13 mouse cellular contexts compared by ENCODE assay signal in genomic region chr14:25857168-25857621, GRCm38 (mm10). TPM values are rescaled to one million over a fixed set of nuclear protein-coding genes. Genes with fewer than 3 reads are reported as not detected.
DNase-seq lines count a peak whose midpoint lies in the region; ATAC-seq and TF ChIP-seq lines count a peak whose summit lies in the region.
"Had no signal": no experiment of that assay in that cellular context is flagged by ENCODE, and none has a peak within 500 bp of the region (broad histone marks: within the 10 kb centered on the region; RNA-seq: fewer than 3 reads in every experiment).

No protein-coding gene starts in this region.

- DNase-seq in CH12.LX (ENCODE audit: extremely low read depth): no peak
- peak; percentile 37 for DNase-seq in naive thymus-derived CD4-positive, alpha-beta T cell, adult 2 months (ENCODE audit: low read depth)
- DNase-seq in layer of hippocampus, postnatal 14 days (ENCODE audit: low spot score in 2 of 2): no peak
- DNase-seq in kidney, postnatal 36 days: no peak
- DNase-seq: gastrocnemius, postnatal 10 days; kidney, adult 2 months had no signal

- no peaks in the 10 kb centered on the region for H3K36me3 ChIP-seq in heart, embryonic 14.5 days (ENCODE audit: control insufficient read depth, insufficient read depth, low read length)
- no peaks in the 10 kb centered on the region for H3K36me3 ChIP-seq in heart, embryonic 12.5 days
- H3K36me3 ChIP-seq in CH12.LX (replicated peaks in 1 of 2; ENCODE audit: control insufficient read depth in 1 of 2, insufficient read depth in 1 of 2, low read length in 1 of 2): no peaks in the 10 kb centered on the region
- H3K36me3 ChIP-seq in liver, embryonic 12.5 days: no peaks in the 10 kb centered on the region
- H3K36me3 ChIP-seq in midbrain, embryonic 13.5 days: no peaks in the 10 kb centered on the region

- dilution Hi-C loops in CH12.LX (cut with MboI; ENCODE audit: extremely low pct_ligation_motif_present, extremely low pct_unique_long_range_greater_than_20kb, low sequenced_read_pairs): no loop called here

- no peak for TF ChIP-seq CTCF in CH12.LX (conservative IDR thresholded peaks at IDR 0.05 in 1 of 2, IDR thresholded peaks at IDR 0.05 in 1 of 2; ENCODE audit: low read depth in 2 of 2, low read length in 2 of 2)

- H3K27me3 ChIP-seq in heart, embryonic 14.5 days (ENCODE audit: control insufficient read depth, insufficient read depth, low read length): no peaks in the 10 kb centered on the region
- H3K27me3 ChIP-seq in heart, embryonic 12.5 days (replicated peaks): no peaks in the 10 kb centered on the region
- no peaks in the 10 kb centered on the region for H3K27me3 ChIP-seq in CH12.LX (replicated peaks)
- no peaks in the 10 kb centered on the region for H3K27me3 ChIP-seq in liver, embryonic 12.5 days (replicated peaks)
- no peaks in the 10 kb centered on the region for H3K27me3 ChIP-seq in midbrain, embryonic 13.5 days

- H3K9me3 ChIP-seq in heart, embryonic 14.5 days (ENCODE audit: control insufficient read depth, low read length): no peaks in the 10 kb centered on the region
- no peaks in the 10 kb centered on the region for H3K9me3 ChIP-seq in heart, embryonic 12.5 days (replicated peaks)
- H3K9me3 ChIP-seq in CH12.LX (replicated peaks; ENCODE audit: low read length): no peaks in the 10 kb centered on the region
- H3K9me3 ChIP-seq in liver, embryonic 12.5 days (replicated peaks): no peaks in the 10 kb centered on the region
- no peaks in the 10 kb centered on the region for H3K9me3 ChIP-seq in midbrain, embryonic 13.5 days

- no peak overlapping the region for H3K4me2 ChIP-seq in heart, embryonic 14.5 days (ENCODE audit: low read length)
- no peak overlapping the region for H3K4me2 ChIP-seq in heart, embryonic 12.5 days
- peak overlapping the region; percentile 55 for H3K4me2 ChIP-seq in CH12.LX (ENCODE audit: insufficient read depth, low read depth, poor library complexity, severe bottlenecking)
- H3K4me2 ChIP-seq in liver, embryonic 12.5 days: peak overlapping the region; percentile 25
- no peak overlapping the region for H3K4me2 ChIP-seq in midbrain, embryonic 13.5 days (replicated peaks)

- H3K9ac ChIP-seq in heart, embryonic 14.5 days (ENCODE audit: low read length): 0 out of 2 replicates have a peak overlapping the region, but pooled peaks have one; percentile 11
- H3K9ac ChIP-seq in heart, embryonic 12.5 days: no peak overlapping the region
- no peak overlapping the region for H3K9ac ChIP-seq in CH12.LX (ENCODE audit: insufficient read depth, low read depth)
- H3K9ac ChIP-seq in liver, embryonic 12.5 days: no peak overlapping the region
- no peak overlapping the region for H3K9ac ChIP-seq in midbrain, embryonic 13.5 days (replicated peaks)

- peaks cover 32 to 34% of the 10 kb centered on the region in 2 experiments for H3K4me1 ChIP-seq in heart, embryonic 14.5 days (ENCODE audit: control insufficient read depth in 2 of 2, insufficient read depth in 2 of 2, low read length in 2 of 2)
- H3K4me1 ChIP-seq in heart, embryonic 12.5 days (replicated peaks): peaks cover 38% of the 10 kb centered on the region
- peaks cover 30 to 50% of the 10 kb centered on the region in 2 experiments for H3K4me1 ChIP-seq in CH12.LX (ENCODE audit: control insufficient read depth in 1 of 2, insufficient read depth in 2 of 2)
- H3K4me1 ChIP-seq in liver, embryonic 12.5 days: peaks cover 54% of the 10 kb centered on the region
- H3K4me1 ChIP-seq in midbrain, embryonic 13.5 days (replicated peaks): no peaks in the 10 kb centered on the region

- no peak for ATAC-seq in heart, embryonic 14.5 days (ENCODE audit: insufficient number of reproducible peaks, insufficient read depth, low FRiP score, low read depth)
- no peak for ATAC-seq in heart, embryonic 12.5 days (ENCODE audit: insufficient number of reproducible peaks, low FRiP score)
- ATAC-seq in liver, embryonic 12.5 days: peak; percentile 66
- ATAC-seq in midbrain, embryonic 13.5 days: no peak

- no peaks in the 10 kb centered on the region for H3K79me2 ChIP-seq in CH12.LX (replicated peaks; ENCODE audit: control insufficient read depth, extremely low read depth, insufficient read depth, poor library complexity, severe bottlenecking)

- no peak overlapping the region for H3K4me3 ChIP-seq in heart, embryonic 14.5 days (ENCODE audit: control insufficient read depth in 1 of 2, insufficient read depth in 1 of 2, low read depth in 1 of 2, low read length in 2 of 2)
- no peak overlapping the region for H3K4me3 ChIP-seq in heart, embryonic 12.5 days
- H3K4me3 ChIP-seq in CH12.LX (replicated peaks in 1 of 3; ENCODE audit: low read depth in 2 of 3, low read length in 2 of 3, poor library complexity in 1 of 3): no peak overlapping the region
- H3K4me3 ChIP-seq in liver, embryonic 12.5 days: no peak overlapping the region
- H3K4me3 ChIP-seq in midbrain, embryonic 13.5 days (replicated peaks): no peak overlapping the region
- H3K4me3 ChIP-seq: myocyte had no signal

- peak overlapping the region in 1 of 2 experiments; percentile 33; a peak in 1 of 4 replicates for H3K27ac ChIP-seq in heart, embryonic 14.5 days (replicated peaks in 1 of 2; ENCODE audit: control insufficient read depth in 1 of 2, insufficient read depth in 1 of 2, low read depth in 2 of 2, low read length in 2 of 2)
- H3K27ac ChIP-seq in heart, embryonic 12.5 days (ENCODE audit: poor library complexity, severe bottlenecking): no peak overlapping the region
- no peak overlapping the region for H3K27ac ChIP-seq in CH12.LX (ENCODE audit: insufficient read depth, low read depth)
- no peak overlapping the region for H3K27ac ChIP-seq in liver, embryonic 12.5 days
- H3K27ac ChIP-seq in midbrain, embryonic 13.5 days: no peak overlapping the region

- no peak for TF ChIP-seq EP300 in CH12.LX (IDR thresholded peaks at IDR 0.05; ENCODE audit: low read length)

- in situ Hi-C loops in CH12.LX (cut with MboI; ENCODE audit: low pct_ligation_motif_present, low pct_unique_long_range_greater_than_20kb, low sequenced_read_pairs): no loop called here

- no peak for TF ChIP-seq RAD21 in CH12.LX (IDR thresholded peaks at IDR 0.05; ENCODE audit: low read depth, low read length)

- no peak for TF ChIP-seq POLR2A in CH12.LX (IDR thresholded peaks at IDR 0.05; ENCODE audit: low read depth, low read length)

- 30% methylated on average over 3 of the region's 3 CpGs for WGBS in heart, embryonic 14.5 days
- 12% methylated on average over 3 of the region's 3 CpGs for WGBS in heart, embryonic 12.5 days
- 11% methylated on average over 3 of the region's 3 CpGs for WGBS in liver, embryonic 12.5 days (ENCODE audit: insufficient replicate concordance)
- WGBS in midbrain, embryonic 13.5 days: 72% methylated on average over 3 of the region's 3 CpGs

TF ChIP-seq in CH12.LX, 34 proteins besides CTCF, POLR2A, EP300 and RAD21:
- TF ChIP-seq BHLHE40 (IDR thresholded peaks at IDR 0.05; ENCODE audit: low read depth, low read length) (peak; percentile 24; the same call in 1 of the 2 replicates), IRF4 (IDR thresholded peaks at IDR 0.05; ENCODE audit: low read depth, low read length) (no peak)

RNA-seq across cellular contexts. Expression of gene Anxa11, which starts 15.2 kb away (rescaled TPM):
- 29.4 and 30.2 TPM in 2 replicates for polyA plus RNA-seq in heart, embryonic 14.5 days (2014; fragmentation: Nextera tagmentation; extraction: Ambion mirVana)
- 23.5 and 24.1 TPM in 2 replicates for polyA plus RNA-seq in heart, embryonic 12.5 days (2016; fragmentation: Nextera tagmentation; extraction: Ambion mirVana)
- total RNA-seq in CH12.LX (2012; rRNA removed): 8.4 and 8.8 TPM in 2 replicates
- 4.6 and 5.0 TPM in 2 replicates for total RNA-seq in CH12.LX (2014; rRNA removed)
- polyA plus RNA-seq in CH12.LX (2012; ENCODE audit: insufficient read length, low read depth): 31.4 and 35.0 TPM in 2 replicates
- polyA plus RNA-seq in liver, embryonic 12.5 days (2016; fragmentation: Nextera tagmentation; extraction: Ambion mirVana): 10.1 and 10.5 TPM in 2 replicates
- 10 to 100 TPM; 35.6 to 44.5 TPM for total RNA-seq in layer of hippocampus, postnatal 14 days (2021)
- polyA plus RNA-seq in midbrain, embryonic 13.5 days (2015; fragmentation: Nextera tagmentation; extraction: Ambion mirVana): 1.9 TPM in 2 replicates

RNA-seq across cellular contexts. Expression of gene Plac9a, which starts 45.7 kb away (rescaled TPM):
- not detected in 2 replicates for polyA plus RNA-seq in heart, embryonic 14.5 days (2014; fragmentation: Nextera tagmentation; extraction: Ambion mirVana)
- polyA plus RNA-seq in heart, embryonic 12.5 days (2016; fragmentation: Nextera tagmentation; extraction: Ambion mirVana): not detected in 2 replicates
- total RNA-seq in CH12.LX (2012; rRNA removed) (not detected in 2 replicates), CH12.LX (2014; rRNA removed) (not detected in 2 replicates)
- polyA plus RNA-seq in CH12.LX (2012; ENCODE audit: insufficient read length, low read depth): not detected in 2 replicates
- 0.84 TPM in 1 of 2 replicates, not detected in the other for polyA plus RNA-seq in liver, embryonic 12.5 days (2016; fragmentation: Nextera tagmentation; extraction: Ambion mirVana)
- 1 to 10 TPM in 1 of 2 experiments, not detected in 1; 3.0 TPM for total RNA-seq in layer of hippocampus, postnatal 14 days (2021)
- polyA plus RNA-seq in midbrain, embryonic 13.5 days (2015; fragmentation: Nextera tagmentation; extraction: Ambion mirVana): not detected in 2 replicates
- polyA plus RNA-seq: embryonic facial prominence, embryonic 14.5 days; limb, embryonic 11.5 days had no signal

Comparison
In these comparisons a context has a peak if more than half of its experiments do, and no peak if none do; other contexts are left out.
1. H3K4me2 ChIP-seq: peak in CH12.LX (single experiment) and liver, embryonic 12.5 days (single experiment); none in heart, embryonic 14.5 days (single experiment), heart, embryonic 12.5 days (single experiment) and midbrain, embryonic 13.5 days (single experiment).